Mouse (Mus musculus) common myeloid progenitor, adult 5-6 weeks (primary cell): ENCODE data around the gene Rin3. TPM values are rescaled to one million over a fixed set of nuclear protein-coding genes. Genes with fewer than 3 reads are reported as not detected.

Source experiments
- ATAC-seq: replicated peaks from 2 replicates; pipeline ENCODE4 v1.8.0; 2016; ENCODE audit warnings: low read depth, mild to moderate bottlenecking, moderate TSS enrichment, inconsistent platforms; ENCODE audit not compliant: poor library complexity, severe bottlenecking
- total RNA-seq: library from RNA; stranded (forward); fragments of 200-1000, 187-1606 nt; gene quantifications from 2 replicates; pipeline ENCODE4 v1.2.3, GENCODE M21; 2017

Gene Rin3
- total RNA-seq, 1 experiment from 2014 or later = 86.3 TPM

DNA sequence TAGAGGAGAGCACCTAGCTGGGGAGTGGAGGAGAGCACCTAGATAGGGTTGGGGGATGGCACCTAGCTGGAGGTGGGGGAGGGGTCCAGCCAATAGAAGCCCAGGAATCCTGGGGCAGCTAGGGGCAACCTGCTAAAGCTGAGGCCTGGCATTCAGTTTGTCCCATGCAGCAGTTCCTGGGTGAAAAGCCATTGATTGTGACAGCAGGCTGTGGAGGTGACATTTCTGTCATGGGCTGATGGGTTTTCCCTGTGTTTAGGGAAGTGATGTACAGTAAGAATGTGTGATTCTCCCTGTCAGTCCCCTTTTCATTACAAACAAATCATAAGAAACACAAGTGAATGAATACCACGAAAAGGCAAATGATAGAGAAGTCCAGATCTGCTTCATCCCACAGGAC lies 13.5 kb downstream of the Rin3 start:
- no peak for ATAC-seq

DNA sequence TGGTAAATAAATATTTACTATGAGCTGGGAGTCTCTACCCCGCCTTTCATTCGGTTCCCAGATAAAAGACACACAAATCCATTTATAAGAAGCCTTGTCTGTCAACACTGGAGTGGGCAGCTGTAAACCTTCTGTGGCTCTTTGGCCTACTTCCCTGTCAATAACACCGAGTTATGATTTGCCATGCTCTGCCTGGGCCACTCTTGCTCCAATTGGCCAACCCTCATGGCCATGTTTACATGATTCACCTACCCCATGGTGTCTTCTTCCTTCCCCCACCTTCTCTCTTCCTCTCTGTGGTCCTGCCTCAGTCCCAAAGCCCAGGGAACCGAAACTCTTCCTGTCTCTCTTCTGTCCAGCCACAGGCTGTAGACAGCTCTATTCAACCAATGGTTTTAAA lies 14.1 kb downstream of the Rin3 start:
- ATAC-seq = peak; percentile 59

DNA sequence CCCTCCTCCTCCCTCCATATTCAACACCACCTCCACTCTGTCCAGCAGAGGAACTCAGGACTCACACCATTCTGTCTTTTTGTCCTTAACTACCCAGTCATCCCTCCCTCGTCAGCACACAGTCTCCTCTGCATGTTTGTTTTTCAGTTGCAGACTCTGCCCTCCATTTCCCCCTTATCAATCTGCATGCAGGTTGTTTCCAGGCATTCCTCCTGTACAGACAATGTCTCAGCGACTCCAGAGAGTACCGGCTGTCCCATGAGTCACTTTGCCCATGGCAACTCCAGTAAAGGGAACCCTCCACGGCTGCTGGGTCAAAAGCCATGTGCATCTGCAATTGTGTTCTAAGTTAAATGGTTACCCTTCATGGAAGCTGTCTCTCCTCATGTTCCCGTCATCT lies 16.4 kb downstream of the Rin3 start:
- no peak for ATAC-seq

DNA sequence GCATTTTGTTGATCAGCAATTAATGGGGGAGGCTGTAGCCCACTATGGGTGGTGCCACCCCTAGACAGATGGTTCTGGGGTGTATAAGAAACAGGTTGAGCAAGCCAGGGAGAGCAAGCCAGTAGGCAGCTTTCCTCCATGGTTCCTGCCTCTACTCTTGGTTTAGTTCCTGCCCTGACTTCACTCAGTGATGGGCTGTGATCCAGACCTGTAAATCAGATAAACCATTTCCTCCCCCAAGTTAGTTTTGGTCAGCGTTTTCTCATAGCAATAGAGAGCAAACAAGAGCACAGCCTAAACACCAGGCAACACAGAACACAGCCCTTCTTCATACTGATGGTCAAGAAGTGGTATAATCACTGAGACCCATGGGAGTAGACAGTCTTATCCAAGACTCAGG lies 18.7 kb downstream of the Rin3 start:
- ATAC-seq = no peak

DNA sequence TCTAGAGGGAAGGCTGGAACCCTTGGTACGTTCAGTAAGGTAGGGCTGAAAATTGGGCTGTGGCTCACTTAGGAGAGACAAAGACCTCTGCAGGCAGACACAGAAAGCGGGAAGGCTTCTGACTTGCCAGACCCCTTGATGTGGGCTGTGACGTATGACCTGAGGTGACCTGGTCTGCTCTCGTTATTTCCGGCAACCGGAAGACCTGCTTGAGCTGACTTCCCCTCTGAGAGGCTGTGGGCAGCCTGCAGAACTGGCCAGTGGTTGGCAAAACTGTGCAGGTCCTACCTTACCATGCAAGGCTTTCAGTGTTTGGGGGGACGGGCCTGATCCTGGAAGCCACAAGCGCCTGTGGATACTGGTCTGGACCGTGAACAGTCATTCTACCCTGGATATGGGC lies 19.5 kb downstream of the Rin3 start:
- peak; percentile 87 for ATAC-seq

DNA sequence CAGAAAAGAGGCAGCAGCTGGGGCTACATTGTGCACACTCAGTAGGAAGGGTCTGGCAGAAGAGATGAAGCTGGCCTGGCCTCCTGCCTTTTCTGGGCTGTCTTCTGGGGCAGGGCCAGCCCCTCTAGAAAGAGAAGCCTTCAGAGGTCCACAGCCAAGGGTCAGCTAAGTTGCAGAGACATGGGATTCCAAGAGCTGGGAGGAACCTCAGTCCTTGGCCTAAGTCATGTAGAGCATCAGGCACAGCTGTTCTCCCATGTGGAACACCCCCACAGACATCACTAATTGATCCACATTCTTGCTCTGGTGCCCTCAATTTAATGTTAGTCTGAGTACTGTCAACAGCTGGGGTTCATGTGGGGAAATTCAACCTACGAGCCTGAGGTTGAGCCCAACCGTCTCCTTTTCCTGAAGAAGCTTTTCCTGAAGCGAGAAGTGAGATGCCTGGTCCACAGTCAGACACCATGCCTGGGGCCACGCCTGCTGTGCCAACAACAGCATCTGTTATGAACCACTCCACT lies 20.0 kb downstream of the Rin3 start:
- ATAC-seq = no peak

DNA sequence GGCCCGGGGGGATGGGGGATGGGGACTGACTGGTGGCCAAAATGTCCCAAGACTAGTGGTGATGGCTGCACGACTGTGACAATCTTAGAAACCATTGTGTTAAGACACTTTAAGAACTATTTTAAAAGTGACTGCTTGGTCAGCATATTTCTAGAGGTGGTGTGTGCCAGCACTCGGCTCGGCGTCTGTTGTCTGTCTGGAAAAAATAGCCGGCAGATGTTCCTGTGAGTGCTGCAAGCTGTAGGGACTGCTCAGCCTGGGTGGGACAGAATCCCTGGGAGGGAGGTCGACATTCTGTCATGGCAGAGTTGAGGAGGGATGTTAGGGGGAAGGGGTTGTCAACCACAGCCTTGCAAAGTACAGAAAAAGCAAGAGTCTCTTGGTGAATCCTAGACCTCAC lies 21.0 kb downstream of the Rin3 start:
- no peak for ATAC-seq

DNA sequence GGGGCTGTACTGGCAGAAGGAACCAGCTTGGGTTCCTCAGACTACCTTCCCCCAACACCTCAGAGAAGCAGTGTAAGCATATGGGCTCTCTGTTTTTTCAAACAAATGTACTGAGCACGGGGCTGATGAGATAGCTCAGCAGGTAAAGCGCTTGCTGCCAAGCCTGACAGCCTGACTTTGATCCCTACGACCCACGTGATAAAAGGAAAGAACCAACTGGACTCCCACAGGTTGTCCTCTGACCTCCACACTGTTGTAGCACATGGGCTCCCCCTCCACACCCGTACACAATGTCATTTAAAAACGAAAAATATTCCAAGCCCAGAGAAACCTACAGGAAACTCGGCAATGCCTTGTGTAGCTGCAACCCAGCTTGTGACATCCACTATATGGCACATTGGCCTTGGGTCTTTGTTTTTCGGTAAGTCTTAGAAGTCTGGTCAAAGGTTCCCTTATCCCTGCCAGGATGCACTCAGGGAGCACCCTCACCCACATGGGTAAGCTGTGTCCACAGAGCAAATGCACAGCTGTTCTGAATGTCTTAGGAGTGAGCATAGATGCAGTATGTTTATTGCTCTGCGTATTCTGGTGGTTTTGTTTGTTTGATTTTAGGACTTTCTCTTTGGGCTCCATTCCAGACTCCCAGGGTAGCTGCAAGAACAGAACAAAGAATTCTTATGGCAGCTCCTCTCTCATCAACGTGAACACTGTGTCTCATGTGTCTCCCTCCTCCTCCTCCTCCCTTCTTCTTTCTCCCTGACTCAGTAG lies 22.4 kb downstream of the Rin3 start:
- no peak for ATAC-seq

DNA sequence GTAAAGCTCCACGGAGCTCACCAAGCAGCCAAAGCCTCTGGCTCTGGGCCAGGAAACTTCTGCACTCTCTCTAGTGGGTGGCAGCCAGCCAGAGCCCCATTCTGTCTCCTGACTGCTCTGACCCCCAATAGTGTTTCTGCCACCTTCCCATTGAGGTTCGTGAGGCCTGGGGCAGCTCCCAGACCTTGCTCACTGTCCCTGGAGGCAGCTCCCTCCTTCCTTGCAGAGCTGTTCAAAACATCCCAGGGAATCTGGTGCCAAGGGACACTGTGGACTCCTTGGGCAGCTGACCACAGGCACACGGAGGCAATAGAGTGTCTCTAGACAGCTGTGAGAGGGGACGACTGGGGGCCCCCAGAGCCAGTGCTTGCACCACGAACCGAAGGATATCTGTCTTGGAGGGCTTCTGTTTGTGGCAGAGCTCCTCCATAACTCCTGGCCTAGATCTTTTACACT lies 25.2 kb downstream of the Rin3 start:
- ATAC-seq = 0 out of 2 replicates have a peak, but pooled peaks have one; percentile 13

DNA sequence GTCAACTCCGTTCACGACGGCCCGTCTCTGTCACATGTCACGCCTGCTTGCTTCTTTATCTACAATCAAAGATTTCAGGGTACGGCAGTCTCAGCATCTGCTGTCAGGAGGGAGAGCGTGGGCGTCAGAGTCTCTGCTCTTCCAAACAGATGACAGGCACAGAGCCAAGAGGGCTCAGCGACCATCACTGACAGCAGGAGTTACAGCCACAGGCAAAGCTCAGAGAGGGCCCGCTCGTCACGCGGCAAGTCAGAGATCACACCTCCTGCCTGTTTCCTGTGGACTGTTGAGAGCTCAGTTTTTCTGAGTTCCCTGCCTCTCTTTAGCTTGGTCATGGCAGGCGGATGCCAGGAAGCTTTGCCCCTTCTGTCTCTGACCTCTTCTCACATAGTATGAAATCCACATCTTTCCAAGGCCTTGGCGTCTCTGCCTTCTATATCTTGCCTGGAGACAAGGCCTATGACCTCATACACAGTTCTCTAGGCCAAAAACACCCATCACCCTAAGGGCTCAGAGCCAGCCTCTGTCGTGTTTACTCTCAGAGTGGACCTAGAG lies 25.7 kb downstream of the Rin3 start:
- peak; percentile 75 for ATAC-seq

DNA sequence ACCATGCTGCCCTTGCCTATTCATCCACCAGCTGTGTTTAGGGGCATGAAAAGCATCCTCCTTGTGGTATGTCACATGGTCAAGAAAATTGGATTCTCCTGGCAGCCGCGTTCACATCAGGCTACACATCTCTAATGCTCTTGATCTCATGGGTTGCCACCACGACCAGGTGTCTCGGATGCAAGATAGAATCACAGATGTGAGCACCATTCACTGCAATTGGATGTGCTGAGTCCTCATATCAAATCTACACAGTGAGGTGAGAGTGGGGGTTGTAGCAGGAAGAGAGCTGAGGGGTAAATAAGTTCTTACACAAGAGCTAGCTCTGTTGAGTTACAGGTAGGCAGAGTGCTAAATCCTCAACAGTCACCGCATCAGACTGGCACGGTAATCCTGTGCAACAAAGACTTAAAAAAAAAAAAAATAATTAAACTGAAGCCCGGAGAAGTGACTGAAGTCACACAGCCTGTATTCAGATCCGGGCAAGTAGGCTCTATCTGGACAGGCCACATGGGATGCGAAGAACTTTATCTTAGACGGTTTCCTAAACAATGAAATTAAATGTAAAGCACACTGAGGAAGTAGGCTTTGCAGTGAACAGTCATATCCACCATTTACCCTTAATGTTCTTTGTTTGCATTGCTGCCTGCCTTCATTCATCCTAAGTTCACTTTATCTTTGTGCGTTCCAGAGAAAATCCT lies 26.4 kb downstream of the Rin3 start:
- no peak for ATAC-seq

DNA sequence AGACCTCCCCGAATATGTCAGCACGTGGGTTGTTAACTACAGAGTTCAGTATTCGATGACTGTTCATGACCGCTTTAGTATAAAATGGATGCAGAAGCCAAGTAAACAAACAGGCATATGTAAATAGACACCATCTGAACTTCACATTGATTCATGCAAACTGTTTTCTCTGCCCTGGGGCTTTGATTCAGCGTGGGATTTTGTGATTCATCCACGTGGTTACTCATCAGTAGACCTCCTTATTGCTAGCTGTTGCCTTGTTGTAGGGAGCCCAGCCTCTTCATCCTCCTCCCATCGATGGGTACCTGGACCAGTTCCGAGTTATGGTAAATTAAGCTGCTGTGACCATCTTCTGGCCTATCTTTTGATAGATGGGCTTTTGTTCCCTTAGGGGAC lies 26.9 kb downstream of the Rin3 start:
- no peak for ATAC-seq

DNA sequence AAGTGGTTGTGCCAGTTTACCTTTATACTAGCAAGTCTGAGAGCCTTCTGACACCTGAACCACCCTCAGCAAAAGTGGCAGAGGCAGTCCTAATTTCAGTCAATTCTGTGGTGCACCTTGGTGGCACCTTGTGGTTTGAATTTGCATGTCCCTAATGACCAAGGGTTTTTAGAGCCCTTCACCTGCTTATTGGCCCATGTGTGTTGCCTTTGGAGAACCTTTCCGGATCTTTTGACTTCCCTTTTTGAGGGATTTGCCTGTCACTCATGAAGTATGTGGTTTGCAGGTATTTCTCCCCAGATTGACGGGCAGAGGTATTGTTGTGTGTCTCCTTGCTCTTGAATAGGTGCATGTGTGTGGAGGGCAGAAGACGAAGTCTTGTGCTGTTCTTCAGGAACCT lies 27.4 kb downstream of the Rin3 start:
- no peak for ATAC-seq

DNA sequence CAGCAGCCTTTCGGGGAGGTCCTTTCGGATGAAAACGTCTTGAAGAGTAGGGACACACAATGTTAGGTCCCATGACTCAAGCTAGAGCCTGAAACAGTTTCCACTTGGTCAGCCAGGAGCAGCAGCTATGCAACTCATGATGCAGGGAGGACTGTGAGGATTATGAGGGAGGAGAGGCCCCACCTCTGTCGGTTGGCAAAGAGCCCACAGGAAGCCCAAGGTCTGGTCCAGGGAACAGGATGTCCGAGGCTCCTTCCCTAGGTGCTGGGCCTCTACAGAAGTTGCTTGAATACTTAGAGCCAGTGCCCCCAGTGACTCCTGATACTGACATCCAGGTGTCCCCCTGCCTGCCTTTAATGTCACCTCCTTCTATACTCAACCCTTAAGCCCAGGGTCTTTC lies 28.6 kb downstream of the Rin3 start:
- no peak for ATAC-seq

DNA sequence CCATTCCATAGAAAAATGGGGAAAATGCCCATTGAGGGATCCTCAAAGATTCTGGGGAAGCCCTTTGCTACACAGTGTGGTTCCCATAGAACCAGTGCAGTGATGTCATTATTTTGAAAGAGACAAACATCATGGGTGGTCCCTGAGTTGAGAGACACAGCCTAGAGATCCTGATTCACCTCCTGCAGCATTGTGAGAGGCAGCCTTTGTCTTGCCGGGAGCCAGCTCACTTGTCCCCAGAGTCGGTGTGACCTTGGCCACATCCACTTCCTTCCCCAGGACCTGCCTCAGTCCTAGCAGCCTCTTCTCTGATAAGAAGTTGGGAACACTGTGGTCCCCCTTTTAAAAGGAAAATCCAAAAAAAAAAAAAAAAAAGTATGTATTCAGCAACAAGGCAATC lies 36.3 kb downstream of the Rin3 start:
- ATAC-seq = no peak

DNA sequence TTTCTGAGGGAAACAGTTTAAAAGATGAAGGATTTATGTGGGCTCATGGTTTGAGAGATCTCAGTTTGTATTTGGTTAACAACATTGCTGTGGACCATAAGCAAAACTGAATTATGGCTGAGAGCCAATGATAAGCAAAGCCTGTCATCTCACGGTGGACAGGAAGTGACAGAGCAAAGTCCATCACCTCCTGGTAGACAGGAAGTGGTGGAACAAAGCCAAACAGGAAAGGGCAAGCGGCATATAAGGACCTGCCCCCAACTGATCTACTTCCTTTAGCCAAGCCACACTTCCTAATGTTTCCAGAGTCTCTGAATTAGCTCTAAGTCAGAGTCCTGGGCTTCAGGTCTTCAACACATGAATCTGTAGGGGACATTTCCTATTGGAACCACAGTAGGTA lies 37.1 kb downstream of the Rin3 start:
- peak; percentile 52 for ATAC-seq

DNA sequence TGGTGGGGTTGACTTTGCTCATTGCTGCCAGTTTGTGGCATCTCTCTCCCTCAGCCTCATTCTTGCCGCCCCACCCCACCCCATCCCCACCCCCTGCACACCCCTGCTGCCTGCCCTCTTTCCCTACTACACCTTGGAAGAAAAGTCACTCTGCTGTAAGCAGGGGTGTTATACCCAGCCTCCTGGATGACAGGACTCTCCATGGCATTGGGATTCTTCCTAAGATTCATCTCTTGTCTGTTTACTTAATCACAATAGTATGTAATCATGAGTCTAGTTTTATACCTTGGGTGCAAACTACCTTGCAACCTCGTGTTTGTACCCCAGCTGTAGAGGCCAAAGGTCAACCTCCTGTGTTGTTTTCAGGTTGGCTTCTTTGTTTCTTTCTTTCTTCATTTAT lies 37.5 kb downstream of the Rin3 start:
- ATAC-seq = no peak

DNA sequence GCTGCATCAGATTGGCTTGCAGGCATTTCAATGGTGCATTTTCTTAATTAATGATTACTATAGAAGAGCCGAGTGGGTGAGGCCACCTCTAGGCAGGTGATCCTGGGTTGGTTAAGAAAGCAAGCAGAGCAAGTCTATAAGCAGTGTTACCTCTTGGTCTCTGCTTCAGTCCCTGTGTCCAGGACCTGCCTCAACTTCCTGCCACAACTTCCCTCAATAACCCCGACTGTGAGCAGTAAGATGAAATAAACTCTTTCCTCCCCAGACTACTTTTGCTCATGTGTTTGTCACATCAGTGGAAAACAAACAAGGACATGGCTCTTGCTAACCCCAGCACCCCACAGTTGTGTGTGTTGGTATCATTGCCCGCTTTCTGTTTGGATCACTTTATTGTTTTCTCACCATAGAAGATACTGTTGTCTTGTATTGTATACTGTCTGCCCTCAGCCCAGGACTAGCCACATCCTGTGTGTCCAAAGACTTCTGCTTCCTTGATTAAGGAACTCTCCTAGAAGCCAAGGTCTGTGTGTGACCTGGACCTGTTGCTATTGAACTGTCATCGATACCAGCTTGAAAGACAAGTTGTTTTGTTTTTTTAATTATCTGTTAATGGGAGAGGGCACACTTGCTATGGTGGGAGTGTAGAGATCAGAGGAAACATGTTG lies 38.3 kb downstream of the Rin3 start:
- ATAC-seq = peak; percentile 58

DNA sequence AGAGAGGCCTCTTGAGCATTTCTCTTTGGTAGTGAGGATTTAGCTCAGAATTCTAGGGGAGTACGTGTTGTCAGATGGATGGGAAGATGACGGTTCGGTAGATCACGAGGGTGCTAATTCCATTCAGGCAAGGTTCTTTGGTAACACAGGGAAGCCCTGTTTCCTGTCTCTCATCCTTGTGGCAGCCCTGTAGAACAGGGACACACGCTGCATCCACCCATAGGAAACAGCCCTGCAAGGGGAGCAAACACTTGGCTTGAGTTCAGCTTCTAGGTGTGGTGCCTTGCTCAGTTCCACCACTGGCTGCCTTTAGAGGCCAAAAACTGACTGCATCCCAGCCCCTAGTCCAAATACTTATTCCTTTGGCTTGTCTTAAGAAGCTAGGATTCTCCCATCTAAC lies 39.0 kb downstream of the Rin3 start:
- ATAC-seq = no peak

DNA sequence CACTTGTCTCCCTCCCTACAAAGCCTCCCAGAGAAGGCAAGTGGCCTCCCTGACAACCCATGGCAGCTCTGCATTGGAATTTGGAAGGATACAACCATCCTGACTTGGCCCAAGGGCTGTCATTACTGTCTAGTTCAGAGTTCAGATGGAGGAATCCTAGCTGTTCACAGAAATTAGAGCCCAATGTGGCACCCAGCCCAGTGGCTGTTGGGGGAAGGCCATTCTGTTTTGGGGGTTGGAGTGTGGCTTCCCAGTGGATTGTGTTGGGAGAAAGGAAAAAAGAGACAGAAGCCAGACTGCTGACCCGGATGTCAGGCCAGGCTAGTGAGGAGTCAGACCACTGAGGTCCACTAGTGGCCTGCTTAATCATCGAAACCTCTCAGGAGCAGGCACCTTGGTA lies 40.5 kb downstream of the Rin3 start:
- ATAC-seq = no peak
